Mouse (Mus musculus) adrenal gland, adult 18-20 months (tissue): ENCODE data around the gene Prr36. TPM values are rescaled to one million over a fixed set of nuclear protein-coding genes. Genes with fewer than 3 reads are reported as not detected.

Source experiments
- total RNA-seq, 2 experiments: library from RNA; stranded (reverse); gene quantifications; 1 replicate in 1 of 2; 2 replicates in 1 of 2; pipeline ENCODE4 v1.2.3; 2021

Prr36 gene
- total RNA-seq, 2 experiments from 2014 or later, result 3.5 to 6.1 TPM

Other genes starting within 250 kb of the Prr36 start
- gene Cd209f, start 111.6 kb downstream of the Prr36 start, total RNA-seq, result 1 to 10 TPM; 1.3 to 5.5 TPM
- 1 to 10 TPM in 1 of 2 experiments, under 1 TPM in 1; 0.50 to 1.6 TPM for gene Cd209g, start 83.4 kb downstream of the Prr36 start, total RNA-seq
- 10 to 100 TPM; 37.4 to 38.8 TPM for gene Evi5l, start 50.9 kb downstream of the Prr36 start, total RNA-seq
- gene Lrrc8e, start 9.4 kb upstream of the Prr36 start, total RNA-seq, result 10 to 100 TPM; 20.8 to 31.1 TPM
- 10 to 100 TPM; 79.0 to 93.2 TPM for gene Map2k7, start 21.3 kb upstream of the Prr36 start, total RNA-seq
- 1 to 10 TPM in 1 of 2 experiments, under 1 TPM in 1; 0.93 to 1.5 TPM for gene Gm49320, start 21.4 kb upstream of the Prr36 start, total RNA-seq
- 10 to 100 TPM; 10.9 to 15.5 TPM for gene Tgfbr3l, start 30.8 kb upstream of the Prr36 start, total RNA-seq
- gene Snapc2, start 35.6 kb upstream of the Prr36 start, total RNA-seq, result 10 to 100 TPM; 23.4 to 25.9 TPM
- gene Ctxn1, start 41.8 kb upstream of the Prr36 start, total RNA-seq, result 1 to 10 TPM; 6.4 to 7.8 TPM
- gene Timm44, start 58.5 kb upstream of the Prr36 start, total RNA-seq, result 100 to 1,000 TPM in 1 of 2 experiments, 10 to 100 TPM in 1; 99.4 to 107 TPM
- 10 to 100 TPM; 14.9 to 18.0 TPM for gene Ccl25, start 107.8 kb upstream of the Prr36 start, total RNA-seq
- gene Elavl1, start 108.0 kb upstream of the Prr36 start, total RNA-seq, result 100 to 1,000 TPM; 109 to 115 TPM